Mouse (Mus musculus): Measurements from ENCODE around the gene Elof1. TPM values are rescaled to one million over a fixed set of nuclear protein-coding genes. Genes with fewer than 3 reads are reported as not detected.
"Not testable (repeated sequence)": the region's sequence is repeated elsewhere in the genome, so short reads cannot be mapped to it uniquely, and the experiment has no call there.

Gene Elof1
- polyA plus RNA-seq, 1 experiment from 2014 or later = 185 TPM

- no peaks in the 10 kb centered on the region for H3K36me3 ChIP-seq
- no peaks in the 10 kb centered on the region for H3K27me3 ChIP-seq
- no peak for ATAC-seq (ENCODE audit: insufficient number of reproducible peaks, insufficient read depth, low FRiP score, low TSS enrichment)
- peaks cover 11% of the 10 kb centered on the region for H3K4me1 ChIP-seq
- WGBS = 71% methylated on average over 6 of the region's 6 CpGs
- peak overlapping the region; percentile 67 for H3K4me2 ChIP-seq (replicated peaks)
- H3K9ac ChIP-seq = peak overlapping the region; percentile 72
- no peaks in the 10 kb centered on the region for H3K9me3 ChIP-seq
- peak overlapping the region; percentile 82 for H3K4me3 ChIP-seq
- peak overlapping the region; percentile 51 for H3K27ac ChIP-seq
Measured at GRCm38 (mm10) chr9:22086012-22086411, 31.0 kb downstream of the Elof1 start.

- WGBS = under 1% methylated on average over 48 of the region's 48 CpGs
- Histone ChIP-seq H3K4me2 (replicated peaks) (peak within 1 kb of the TSS; percentile 67), H3K9ac (peak within 1 kb of the TSS; percentile 72), H3K4me3 (peak within 1 kb of the TSS; percentile 82), H3K4me1 (peaks cover 11% of the 10 kb centered on the region), H3K36me3 (no peaks in the 10 kb centered on the region), H3K27ac (peak within 1 kb of the TSS; percentile 51), H3K27me3 (no peaks in the 10 kb centered on the region), H3K9me3 (no peaks in the 10 kb centered on the region)
- ATAC-seq (ENCODE audit: insufficient number of reproducible peaks, insufficient read depth, low FRiP score, low TSS enrichment) = peak; percentile 94
Measured at GRCm38 (mm10) chr9:22085022-22085834, 31.7 kb downstream of the Elof1 start, which contains the start of gene Ecsit. Gene Ecsit, minus strand, starts transcription at chr9:22085438.

GRCm38 (mm10) chr9:22084667-22085021 lies 32.3 kb downstream of the Elof1 start:
- Histone ChIP-seq H3K4me3 (peak overlapping the region; percentile 82), H3K9me3 (no peaks in the 10 kb centered on the region), H3K4me1 (peaks cover 11% of the 10 kb centered on the region), H3K4me2 (replicated peaks) (peak overlapping the region; percentile 67), H3K27ac (0 out of 2 replicates have a peak overlapping the region, but pooled peaks have one; percentile 9), H3K36me3 (no peaks in the 10 kb centered on the region), H3K9ac (peak overlapping the region; percentile 72), H3K27me3 (no peaks in the 10 kb centered on the region)
- ATAC-seq (ENCODE audit: insufficient number of reproducible peaks, insufficient read depth, low FRiP score, low TSS enrichment) = no peak
- WGBS = 31% methylated on average over 4 of the region's 4 CpGs

- ATAC-seq (ENCODE audit: insufficient number of reproducible peaks, insufficient read depth, low FRiP score, low TSS enrichment) = no peak
- Histone ChIP-seq H3K4me1 (0 out of 2 replicates have a peak, but pooled peaks cover 3% of the 10 kb centered on the region), H3K4me3 (no peak overlapping the region), H3K27me3 (no peaks in the 10 kb centered on the region), H3K9me3 (no peaks in the 10 kb centered on the region), H3K4me2 (replicated peaks) (no peak overlapping the region), H3K9ac (no peak overlapping the region), H3K36me3 (peaks cover 18% of the 10 kb centered on the region; the same call in 1 of the 2 replicates), H3K27ac (no peak overlapping the region)
- 93% methylated on average over 23 of the region's 23 CpGs for WGBS
Measured at GRCm38 (mm10) chr9:22076223-22076622, 40.7 kb downstream of the Elof1 start.

GRCm38 (mm10) chr9:22075778-22076177 lies 41.2 kb downstream of the Elof1 start:
- not testable (repeated sequence) for H3K27me3 ChIP-seq; H3K9ac ChIP-seq; H3K4me3 ChIP-seq; H3K9me3 ChIP-seq; ATAC-seq (ENCODE audit: insufficient number of reproducible peaks, insufficient read depth, low FRiP score, low TSS enrichment); H3K4me1 ChIP-seq; H3K4me2 ChIP-seq (replicated peaks); H3K27ac ChIP-seq
- H3K36me3 ChIP-seq = peaks cover 18% of the 10 kb centered on the region; the same call in 1 of the 2 replicates
- WGBS = 79% methylated on average over 5 of the region's 5 CpGs

DNA sequence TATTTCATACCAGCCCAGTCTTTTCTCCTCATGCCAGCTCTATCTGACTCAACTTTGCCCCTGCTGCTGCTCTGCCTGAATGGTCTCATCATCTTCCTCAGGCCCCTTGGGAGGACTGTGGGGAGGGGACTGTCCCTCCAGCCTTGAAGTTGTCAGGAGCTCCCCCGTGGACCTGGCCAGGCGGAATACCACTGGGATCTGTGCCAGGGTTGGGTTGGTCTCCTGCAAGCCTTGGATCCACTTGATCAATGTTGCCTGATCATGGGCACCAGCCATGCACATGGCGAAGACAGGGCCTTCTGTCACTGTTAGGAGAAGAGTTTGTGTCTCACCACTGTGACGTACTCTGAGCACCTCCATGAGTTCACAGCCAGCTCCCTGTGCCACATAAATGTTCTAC lies 44.7 kb downstream of the Elof1 start:
- 92% methylated on average over 4 of the region's 4 CpGs for WGBS
- H3K9me3 ChIP-seq = no peaks in the 10 kb centered on the region
- H3K36me3 ChIP-seq = peaks cover 28% of the 10 kb centered on the region
- H3K27me3 ChIP-seq = no peaks in the 10 kb centered on the region
- H3K27ac ChIP-seq = no peak overlapping the region
- H3K4me3 ChIP-seq = no peak overlapping the region
- peaks cover 13% of the 10 kb centered on the region; the same call in 1 of the 2 replicates for H3K4me1 ChIP-seq
- no peak overlapping the region for H3K4me2 ChIP-seq (replicated peaks)
- no peak for ATAC-seq (ENCODE audit: insufficient number of reproducible peaks, insufficient read depth, low FRiP score, low TSS enrichment)
- H3K9ac ChIP-seq = no peak overlapping the region

DNA sequence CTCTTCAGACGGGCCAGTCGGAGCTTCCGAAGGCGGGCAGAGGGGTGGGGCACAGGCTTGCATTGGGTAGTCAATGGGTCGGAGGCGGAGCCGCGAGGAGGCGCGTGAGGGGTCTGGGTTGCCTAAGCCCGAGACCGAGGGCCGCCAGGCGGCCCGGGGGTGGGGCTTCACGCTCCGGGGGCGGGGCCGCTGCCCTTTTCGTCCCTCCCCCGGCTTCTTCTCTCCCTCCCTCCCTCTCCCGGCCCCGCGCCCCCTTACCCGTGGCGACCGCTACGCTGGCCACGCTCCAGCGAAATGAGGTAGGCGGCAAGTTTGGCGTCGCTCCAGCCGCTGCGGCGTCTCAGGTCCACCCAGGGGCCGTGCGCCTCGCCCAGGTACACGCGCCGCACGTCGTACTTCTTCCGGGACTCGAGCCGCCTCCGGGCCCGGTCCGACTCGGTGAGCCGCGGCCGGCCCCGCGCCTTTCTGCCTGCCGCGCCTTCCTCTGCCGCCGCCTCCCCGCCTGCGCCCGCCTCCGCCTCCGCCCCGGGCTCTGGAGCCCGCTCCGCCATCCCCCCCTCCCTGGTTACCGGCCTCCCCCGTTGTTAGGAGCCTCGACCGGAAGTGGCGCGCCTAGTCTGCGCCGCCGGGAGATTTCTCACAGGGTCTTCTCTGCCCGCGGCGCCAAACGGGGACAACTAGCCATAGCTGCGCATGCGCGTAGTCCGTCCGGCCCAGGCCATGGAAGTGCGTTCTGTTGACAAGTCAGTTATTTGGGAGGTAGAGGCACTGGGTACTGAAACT lies 46.0 kb downstream of the Elof1 start, which contains the start of the genes Gm49318 and Zfp653:
TSS of gene Gm49318 (minus strand) at position 469 of the 783 bp plus-strand sequence.
TSS of gene Zfp653 (minus strand) at position 586 of the 783 bp plus-strand sequence.
- Histone ChIP-seq H3K27ac (peak within 1 kb of the TSS; percentile 96), H3K4me2 (replicated peaks) (peak within 1 kb of the TSS; percentile 58), H3K27me3 (no peaks in the 10 kb centered on the region), H3K4me1 (peaks cover 13% of the 10 kb centered on the region; the same call in 1 of the 2 replicates), H3K36me3 (peaks cover 25% of the 10 kb centered on the region), H3K4me3 (peak within 1 kb of the TSS; percentile 76), H3K9ac (peak within 1 kb of the TSS; percentile 89), H3K9me3 (no peaks in the 10 kb centered on the region)
- ATAC-seq (ENCODE audit: insufficient number of reproducible peaks, insufficient read depth, low FRiP score, low TSS enrichment) = peak; percentile 98
- WGBS = under 1% methylated on average over 84 of the region's 87 CpGs

DNA sequence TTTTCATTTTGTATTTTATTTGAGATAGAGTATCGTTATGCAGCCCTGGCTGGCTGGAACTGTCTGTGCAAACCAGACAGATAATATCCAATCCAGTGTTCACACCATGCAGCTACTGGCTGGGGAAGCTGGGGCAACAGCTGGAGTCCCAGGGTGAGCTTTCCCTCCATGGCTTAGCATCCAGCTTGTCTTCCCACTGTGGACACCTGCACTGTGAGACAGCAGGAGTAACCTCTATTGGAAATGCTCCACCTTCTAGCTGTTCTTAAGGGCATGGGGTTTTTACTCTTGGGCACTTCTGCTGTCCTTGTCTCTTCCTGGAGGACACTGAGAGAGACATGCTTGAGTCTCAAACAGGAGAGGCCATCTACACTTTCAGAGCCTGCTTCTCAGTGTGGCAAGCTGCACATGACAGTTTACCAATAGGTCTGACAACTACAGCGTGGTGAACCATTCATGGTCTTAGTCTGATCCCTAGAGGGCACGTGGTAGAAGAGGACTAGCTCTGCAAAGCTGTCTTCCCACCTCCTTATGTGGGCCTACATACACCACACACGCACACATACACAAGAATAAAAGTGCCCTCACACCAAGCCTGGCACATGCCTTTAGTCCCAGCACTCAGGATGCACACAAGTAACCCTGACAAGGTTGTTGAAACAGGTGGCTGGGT lies 47.0 kb downstream of the Elof1 start:
- peaks cover 13% of the 10 kb centered on the region; the same call in 1 of the 2 replicates for H3K4me1 ChIP-seq
- H3K27ac ChIP-seq = no peak overlapping the region
- no peaks in the 10 kb centered on the region for H3K27me3 ChIP-seq
- ATAC-seq (ENCODE audit: insufficient number of reproducible peaks, insufficient read depth, low FRiP score, low TSS enrichment) = no peak
- 68% methylated on average over 4 of the region's 4 CpGs for WGBS
- peak overlapping the region; percentile 58 for H3K4me2 ChIP-seq (replicated peaks)
- peak overlapping the region; percentile 76 for H3K4me3 ChIP-seq
- no peak overlapping the region for H3K9ac ChIP-seq
- peaks cover 35% of the 10 kb centered on the region for H3K36me3 ChIP-seq
- H3K9me3 ChIP-seq = no peaks in the 10 kb centered on the region

- H3K4me2 ChIP-seq (replicated peaks) = no peak overlapping the region
- no peak overlapping the region for H3K27ac ChIP-seq
- H3K9ac ChIP-seq = no peak overlapping the region
- H3K9me3 ChIP-seq = no peaks in the 10 kb centered on the region
- WGBS = 77% methylated on average over 5 of the region's 5 CpGs
- H3K4me3 ChIP-seq = no peak overlapping the region
- peaks cover 11% of the 10 kb centered on the region; the same call in 1 of the 2 replicates for H3K4me1 ChIP-seq
- H3K27me3 ChIP-seq = no peaks in the 10 kb centered on the region
- no peak for ATAC-seq (ENCODE audit: insufficient number of reproducible peaks, insufficient read depth, low FRiP score, low TSS enrichment)
- peaks cover 47% of the 10 kb centered on the region for H3K36me3 ChIP-seq
Measured at GRCm38 (mm10) chr9:22067195-22067594, 49.8 kb downstream of the Elof1 start.

- WGBS = 69% methylated on average over 3 of the region's 3 CpGs
- Histone ChIP-seq H3K4me1 (peaks cover 10% of the 10 kb centered on the region; the same call in 1 of the 2 replicates), H3K36me3 (peaks cover 51% of the 10 kb centered on the region), H3K4me2 (replicated peaks) (no peak overlapping the region), H3K27ac (no peak overlapping the region), H3K27me3 (no peaks in the 10 kb centered on the region), H3K9ac (no peak overlapping the region), H3K9me3 (no peaks in the 10 kb centered on the region), H3K4me3 (no peak overlapping the region)
- ATAC-seq (ENCODE audit: insufficient number of reproducible peaks, insufficient read depth, low FRiP score, low TSS enrichment) = no peak
Measured at GRCm38 (mm10) chr9:22066433-22066832, 50.5 kb downstream of the Elof1 start.

DNA sequence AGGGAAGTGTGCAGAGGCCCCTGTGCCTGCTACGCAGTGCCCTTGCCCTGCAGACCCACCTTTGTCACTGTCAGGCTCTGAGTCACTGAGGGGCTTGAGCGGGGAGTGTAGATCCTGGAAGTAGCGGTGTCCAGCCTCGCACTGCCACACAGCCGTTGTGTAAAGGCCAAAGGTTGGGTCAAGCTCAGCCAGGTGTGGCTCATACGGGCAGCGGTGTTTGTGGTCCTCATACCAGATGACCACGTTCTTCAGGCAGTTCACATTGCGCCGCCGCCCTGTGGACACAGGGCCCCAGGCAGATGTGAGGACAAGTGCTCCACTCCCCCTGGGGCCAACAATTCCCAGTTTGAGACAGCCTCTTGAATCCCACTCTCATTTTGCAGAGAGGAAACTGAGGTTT lies 51.3 kb downstream of the Elof1 start:
- Histone ChIP-seq H3K9me3 (no peaks in the 10 kb centered on the region), H3K4me3 (no peak overlapping the region), H3K9ac (no peak overlapping the region), H3K27ac (no peak overlapping the region), H3K27me3 (no peaks in the 10 kb centered on the region), H3K4me1 (peaks cover 10% of the 10 kb centered on the region; the same call in 1 of the 2 replicates), H3K36me3 (peaks cover 56% of the 10 kb centered on the region), H3K4me2 (replicated peaks) (no peak overlapping the region)
- WGBS = 96% methylated on average over 11 of the region's 11 CpGs
- no peak for ATAC-seq (ENCODE audit: insufficient number of reproducible peaks, insufficient read depth, low FRiP score, low TSS enrichment)

All from embryonic facial prominence, embryonic 12.5 days (tissue).